Mouse (Mus musculus): ENCODE data around the gene Stpg3.

- TF ChIP-seq CTCF (IDR thresholded peaks at IDR 0.05; ENCODE audit: low read depth) (no peak), EP300 (IDR thresholded peaks at IDR 0.05; ENCODE audit: low read depth) (no peak)
Observed at GRCm38 (mm10) chr2:25263623-25264285, 49.3 kb upstream of the Stpg3 start.

All from liver, embryonic 14.5 days (tissue).